Mouse (Mus musculus): ENCODE measurements around the gene Cnot8. TPM values are rescaled to one million over a fixed set of nuclear protein-coding genes. Genes with fewer than 3 reads are reported as not detected.
A peak's percentile ranks its signal among the peaks of the same experiment; 100 is the strongest.

The Cnot8 gene
- polyA plus RNA-seq, 1 experiment from 2014 or later, result 67.0 TPM

GRCm38 (mm10) chr11:58100006-58100405, 3.9 kb upstream of the Cnot8 start:
- no peak overlapping the region for H3K4me2 ChIP-seq
- 93% methylated on average over 2 of the region's 2 CpGs for WGBS (ENCODE audit: insufficient replicate concordance)
- peaks cover 3% of the 10 kb centered on the region; the same call in 1 of the 2 replicates for H3K27me3 ChIP-seq (ENCODE audit: control insufficient read depth, insufficient read depth, low read length)
- H3K9ac ChIP-seq (ENCODE audit: low read depth, low read length), result no peak overlapping the region
- no peak overlapping the region for H3K27ac ChIP-seq (ENCODE audit: low read depth, low read length)
- H3K9me3 ChIP-seq (replicated peaks; ENCODE audit: control insufficient read depth, low read length), result no peaks in the 10 kb centered on the region
- H3K4me1 ChIP-seq (ENCODE audit: control insufficient read depth, insufficient read depth, low read length), result peaks cover 10% of the 10 kb centered on the region
- no peak for ATAC-seq (replicated peaks; ENCODE audit: insufficient number of reproducible peaks, low FRiP score, low TSS enrichment)
- H3K4me3 ChIP-seq (ENCODE audit: low read depth, low read length), result no peak overlapping the region
- H3K36me3 ChIP-seq (ENCODE audit: control insufficient read depth, insufficient read depth, low read length), result no peaks in the 10 kb centered on the region

DNA sequence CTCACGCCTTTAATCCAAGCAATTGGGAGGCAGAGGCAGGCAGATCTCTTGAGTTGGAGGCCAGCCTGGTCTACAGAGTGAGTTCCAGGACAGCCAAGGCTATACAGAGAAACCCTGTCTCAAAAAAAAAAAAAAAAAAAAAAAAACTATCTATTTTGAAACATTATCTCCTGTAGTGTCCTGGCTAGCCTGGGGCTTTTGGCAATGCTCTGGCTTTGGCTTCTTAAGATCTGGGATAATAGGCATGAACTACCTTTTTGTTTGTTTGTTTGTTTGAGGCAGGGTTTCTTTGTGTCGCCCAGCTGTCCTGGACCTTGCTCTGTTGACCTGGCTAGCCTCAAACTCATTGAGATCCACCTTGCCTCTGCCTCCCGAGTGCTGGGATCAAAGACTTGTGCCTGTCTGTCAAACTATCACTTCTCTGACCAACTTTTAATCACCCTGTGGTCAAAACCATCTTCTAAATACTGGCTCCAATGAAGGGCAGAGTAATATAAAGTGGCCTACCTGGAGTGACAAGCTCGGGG, 2.7 kb upstream of the Cnot8 start:
- Histone ChIP-seq H3K4me3 (ENCODE audit: low read depth, low read length) (no peak overlapping the region), H3K4me1 (ENCODE audit: control insufficient read depth, insufficient read depth, low read length) (peaks cover 10% of the 10 kb centered on the region)
- WGBS (ENCODE audit: insufficient replicate concordance), result 78% methylated on average over 4 of the region's 4 CpGs

DNA sequence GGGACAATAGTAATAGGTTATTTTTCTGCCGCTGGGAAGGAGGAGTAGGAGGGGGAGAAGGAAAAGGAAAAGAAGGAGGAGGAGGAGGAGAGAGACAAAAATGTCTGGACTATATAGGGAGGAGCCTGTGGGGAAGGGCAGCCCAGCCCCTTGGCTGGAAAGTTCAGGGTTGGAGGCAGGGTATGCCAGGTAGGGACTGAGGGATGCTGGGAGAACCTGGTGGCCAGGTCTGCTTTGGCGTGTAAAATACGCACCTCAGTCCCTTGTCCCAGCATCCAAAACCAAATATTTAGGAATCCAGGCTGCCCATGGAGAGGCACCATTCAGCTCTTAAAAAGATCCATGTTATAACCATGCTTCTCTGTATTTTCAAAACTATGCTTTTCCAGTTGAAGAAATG, 1.8 kb upstream of the Cnot8 start:
- H3K4me1 ChIP-seq (ENCODE audit: control insufficient read depth, insufficient read depth, low read length), result peaks cover 10% of the 10 kb centered on the region
- H3K9ac ChIP-seq (ENCODE audit: low read depth, low read length), result no peak overlapping the region
- no peaks in the 10 kb centered on the region; the same call in 1 of the 2 replicates for H3K27me3 ChIP-seq (ENCODE audit: control insufficient read depth, insufficient read depth, low read length)
- H3K4me2 ChIP-seq, result no peak overlapping the region
- 79% methylated on average over 3 of the region's 3 CpGs for WGBS (ENCODE audit: insufficient replicate concordance)
- no peak for ATAC-seq (replicated peaks; ENCODE audit: insufficient number of reproducible peaks, low FRiP score, low TSS enrichment)
- no peak overlapping the region for H3K4me3 ChIP-seq (ENCODE audit: low read depth, low read length)
- no peaks in the 10 kb centered on the region for H3K9me3 ChIP-seq (replicated peaks; ENCODE audit: control insufficient read depth, low read length)
- no peaks in the 10 kb centered on the region for H3K36me3 ChIP-seq (ENCODE audit: control insufficient read depth, insufficient read depth, low read length)
- H3K27ac ChIP-seq (ENCODE audit: low read depth, low read length), result no peak overlapping the region

More for the DNA sequence above, 2.7 kb upstream of the Cnot8 start:
- Histone ChIP-seq H3K27ac (ENCODE audit: low read depth, low read length) (no peak overlapping the region), H3K4me2 (no peak overlapping the region), H3K27me3 (ENCODE audit: control insufficient read depth, insufficient read depth, low read length) (peaks cover under 1% of the 10 kb centered on the region; the same call in 1 of the 2 replicates), H3K9me3 (replicated peaks; ENCODE audit: control insufficient read depth, low read length) (no peaks in the 10 kb centered on the region), H3K36me3 (ENCODE audit: control insufficient read depth, insufficient read depth, low read length) (no peaks in the 10 kb centered on the region), H3K9ac (ENCODE audit: low read depth, low read length) (no peak overlapping the region)
- no peak for ATAC-seq (replicated peaks; ENCODE audit: insufficient number of reproducible peaks, low FRiP score, low TSS enrichment)

GRCm38 (mm10) chr11:58102581-58103343, 1.2 kb upstream of the Cnot8 start:
- H3K9ac ChIP-seq (ENCODE audit: low read depth, low read length), result peak overlapping the region; percentile 73
- H3K4me3 ChIP-seq (ENCODE audit: low read depth, low read length), result no peak overlapping the region
- H3K4me1 ChIP-seq (ENCODE audit: control insufficient read depth, insufficient read depth, low read length), result peaks cover 7% of the 10 kb centered on the region
- no peaks in the 10 kb centered on the region for H3K36me3 ChIP-seq (ENCODE audit: control insufficient read depth, insufficient read depth, low read length)
- no peaks in the 10 kb centered on the region for H3K9me3 ChIP-seq (replicated peaks; ENCODE audit: control insufficient read depth, low read length)
- H3K4me2 ChIP-seq, result peak overlapping the region; percentile 67
- H3K27ac ChIP-seq (ENCODE audit: low read depth, low read length), result no peak overlapping the region
- no peaks in the 10 kb centered on the region; the same call in 1 of the 2 replicates for H3K27me3 ChIP-seq (ENCODE audit: control insufficient read depth, insufficient read depth, low read length)
- ATAC-seq (replicated peaks; ENCODE audit: insufficient number of reproducible peaks, low FRiP score, low TSS enrichment), result no peak
- 91% methylated on average over 9 of the region's 9 CpGs for WGBS (ENCODE audit: insufficient replicate concordance)

DNA sequence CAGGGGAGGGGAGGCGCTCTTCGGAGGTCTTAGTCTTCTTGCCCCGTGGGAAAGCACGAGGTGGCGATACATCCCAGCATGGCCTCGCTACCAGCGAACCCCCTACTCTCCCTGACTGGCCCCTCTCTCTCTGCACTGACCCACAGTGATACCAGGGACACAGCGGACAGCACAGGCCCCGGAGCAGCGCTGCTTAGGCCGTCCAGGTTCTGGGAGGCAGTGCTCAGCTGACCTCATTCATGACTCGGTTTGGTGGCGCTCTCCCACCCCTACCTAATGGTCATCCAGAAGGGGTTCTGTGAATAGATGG, 654 bp upstream of the Cnot8 start:
- 48% methylated on average over 13 of the region's 13 CpGs for WGBS (ENCODE audit: insufficient replicate concordance)
- no peaks in the 10 kb centered on the region; the same call in 1 of the 2 replicates for H3K27me3 ChIP-seq (ENCODE audit: control insufficient read depth, insufficient read depth, low read length)
- peak overlapping the region; percentile 54 for H3K27ac ChIP-seq (ENCODE audit: low read depth, low read length)
- H3K4me1 ChIP-seq (ENCODE audit: control insufficient read depth, insufficient read depth, low read length), result peaks cover 6% of the 10 kb centered on the region
- peak overlapping the region; percentile 78 for H3K4me3 ChIP-seq (ENCODE audit: low read depth, low read length)
- peak overlapping the region; percentile 67 for H3K4me2 ChIP-seq
- H3K36me3 ChIP-seq (ENCODE audit: control insufficient read depth, insufficient read depth, low read length), result peaks cover under 1% of the 10 kb centered on the region; the same call in 1 of the 2 replicates
- peak overlapping the region; percentile 73 for H3K9ac ChIP-seq (ENCODE audit: low read depth, low read length)
- ATAC-seq (replicated peaks; ENCODE audit: insufficient number of reproducible peaks, low FRiP score, low TSS enrichment), result peak; percentile 29; the same call in 1 of the 2 replicates
- no peaks in the 10 kb centered on the region for H3K9me3 ChIP-seq (replicated peaks; ENCODE audit: control insufficient read depth, low read length)

DNA sequence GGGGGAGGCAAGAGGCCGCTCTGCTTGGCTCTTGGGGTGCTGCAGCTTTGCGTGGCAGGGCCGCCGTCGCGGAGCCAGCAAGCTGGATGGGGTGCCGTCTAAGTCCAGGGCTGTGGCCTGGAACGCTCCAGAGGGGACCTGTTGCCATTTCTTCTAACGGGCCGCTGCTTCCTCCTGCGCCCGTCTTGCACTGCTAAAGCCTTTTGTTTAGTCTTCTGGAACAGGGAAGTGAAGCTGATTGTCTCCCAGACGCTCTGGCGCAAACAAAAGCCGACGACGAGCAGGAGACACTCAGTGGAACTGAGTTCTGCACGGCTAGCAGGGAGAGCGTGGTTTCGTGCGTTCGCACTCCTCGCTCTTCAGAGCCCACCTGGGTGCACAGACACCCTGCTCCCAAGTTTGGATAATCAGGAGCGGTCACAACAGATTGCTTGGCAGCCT, 418 bp downstream of the Cnot8 start:
- Histone ChIP-seq H3K4me1 (ENCODE audit: control insufficient read depth, insufficient read depth, low read length) (peaks cover 6% of the 10 kb centered on the region), H3K9me3 (replicated peaks; ENCODE audit: control insufficient read depth, low read length) (no peaks in the 10 kb centered on the region), H3K27me3 (ENCODE audit: control insufficient read depth, insufficient read depth, low read length) (no peaks in the 10 kb centered on the region), H3K9ac (ENCODE audit: low read depth, low read length) (peak overlapping the region; percentile 87), H3K4me2 (peak overlapping the region; percentile 71), H3K27ac (ENCODE audit: low read depth, low read length) (peak overlapping the region; percentile 76), H3K36me3 (ENCODE audit: control insufficient read depth, insufficient read depth, low read length) (peaks cover 2% of the 10 kb centered on the region; the same call in 1 of the 2 replicates), H3K4me3 (ENCODE audit: low read depth, low read length) (peak overlapping the region; percentile 78)
- 0% methylated on average over 24 of the region's 24 CpGs for WGBS (ENCODE audit: insufficient replicate concordance)
- no peak for ATAC-seq (replicated peaks; ENCODE audit: insufficient number of reproducible peaks, low FRiP score, low TSS enrichment)

DNA sequence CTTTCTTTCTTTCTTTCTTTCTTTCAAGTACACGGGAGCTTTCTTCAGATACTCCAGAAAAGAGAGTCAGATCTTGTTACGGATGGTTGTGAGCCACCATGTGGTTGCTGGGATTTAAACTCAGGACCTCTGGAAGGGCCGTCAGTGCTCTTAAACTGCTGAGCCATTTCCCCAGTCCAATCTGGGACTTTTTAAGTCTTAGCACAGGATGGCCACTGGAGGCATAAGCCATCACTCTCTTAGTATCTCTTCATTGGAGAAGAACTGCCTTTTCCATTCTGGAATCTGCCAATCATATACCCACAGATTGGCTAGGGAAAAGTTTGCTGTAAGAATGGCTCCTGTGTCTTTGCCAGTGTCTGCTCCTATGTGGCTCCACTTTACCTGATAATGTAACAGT, 3.1 kb downstream of the Cnot8 start:
- no peak overlapping the region for H3K4me3 ChIP-seq (ENCODE audit: low read depth, low read length)
- H3K27me3 ChIP-seq (ENCODE audit: control insufficient read depth, insufficient read depth, low read length), result no peaks in the 10 kb centered on the region
- H3K9ac ChIP-seq (ENCODE audit: low read depth, low read length), result no peak overlapping the region
- peaks cover 6% of the 10 kb centered on the region for H3K4me1 ChIP-seq (ENCODE audit: control insufficient read depth, insufficient read depth, low read length)
- WGBS (ENCODE audit: insufficient replicate concordance), result 60% methylated on average over 3 of the region's 3 CpGs
- H3K9me3 ChIP-seq (replicated peaks; ENCODE audit: control insufficient read depth, low read length), result no peaks in the 10 kb centered on the region
- peaks cover 23% of the 10 kb centered on the region for H3K36me3 ChIP-seq (ENCODE audit: control insufficient read depth, insufficient read depth, low read length)
- no peak for ATAC-seq (replicated peaks; ENCODE audit: insufficient number of reproducible peaks, low FRiP score, low TSS enrichment)
- H3K4me2 ChIP-seq, result no peak overlapping the region
- H3K27ac ChIP-seq (ENCODE audit: low read depth, low read length), result no peak overlapping the region

- H3K4me1 ChIP-seq (ENCODE audit: control insufficient read depth, insufficient read depth, low read length), result peaks cover 6% of the 10 kb centered on the region
- H3K9me3 ChIP-seq (replicated peaks; ENCODE audit: control insufficient read depth, low read length), result no peaks in the 10 kb centered on the region
- no peak overlapping the region for H3K27ac ChIP-seq (ENCODE audit: low read depth, low read length)
- H3K36me3 ChIP-seq (ENCODE audit: control insufficient read depth, insufficient read depth, low read length), result peaks cover 24% of the 10 kb centered on the region
- no peak for ATAC-seq (replicated peaks; ENCODE audit: insufficient number of reproducible peaks, low FRiP score, low TSS enrichment)
- H3K27me3 ChIP-seq (ENCODE audit: control insufficient read depth, insufficient read depth, low read length), result no peaks in the 10 kb centered on the region
- no peak overlapping the region for H3K4me2 ChIP-seq
- no peak overlapping the region for H3K9ac ChIP-seq (ENCODE audit: low read depth, low read length)
- no peak overlapping the region for H3K4me3 ChIP-seq (ENCODE audit: low read depth, low read length)
- 91% methylated on average over 4 of the region's 4 CpGs for WGBS (ENCODE audit: insufficient replicate concordance)
These were observed 3.8 kb downstream of the Cnot8 start for GRCm38 (mm10) chr11:58107664-58108337.
